Mouse (Mus musculus): ENCODE results near the gene Kcnab1.

GRCm38 (mm10) chr3:65110190-65110589, 1.0 kb downstream of the Kcnab1 start:
- no peak for TF ChIP-seq CTCF (IDR thresholded peaks at IDR 0.05; ENCODE audit: borderline replicate concordance, extremely low read depth, insufficient read depth, insufficient read length)
- TF ChIP-seq POLR2A (IDR thresholded peaks at IDR 0.05; ENCODE audit: borderline replicate concordance, extremely low read depth, insufficient read depth, insufficient read length, poor library complexity, severe bottlenecking): no peak

Measured in brain, embryonic 14.5 days (tissue).